8 mouse cellular contexts compared by ENCODE assay signal in the genomic region with DNA sequence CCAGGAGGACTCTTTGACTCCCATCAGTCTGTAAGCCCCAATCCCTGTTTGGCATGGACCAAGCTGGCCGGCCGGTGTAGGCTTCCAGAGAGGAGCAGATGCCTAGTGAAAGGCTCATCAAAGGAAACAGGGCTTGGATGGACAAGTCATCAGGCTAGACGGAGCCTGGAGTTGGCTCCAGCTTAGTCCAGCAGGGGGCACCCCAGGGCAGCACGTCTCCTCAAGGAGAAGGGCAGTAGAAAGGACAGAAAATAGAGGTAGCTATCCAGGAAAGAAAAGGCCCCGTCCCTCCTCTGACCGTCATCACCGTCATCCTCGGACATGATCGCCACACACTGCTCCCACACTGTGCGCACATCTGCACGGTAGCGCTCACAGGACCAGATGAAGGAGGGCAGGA. TPM values are rescaled to one million over a fixed set of nuclear protein-coding genes. Genes with fewer than 3 reads are reported as not detected.
DNase-seq lines count a peak whose midpoint lies in the region; ATAC-seq lines count a peak whose summit lies in the region.

No protein-coding gene starts in this region.

- no peak overlapping the region for H3K4me3 ChIP-seq in embryonic facial prominence, embryonic 14.5 days (ENCODE audit: low read depth, low read length)
- H3K4me3 ChIP-seq in kidney, embryonic 14.5 days (ENCODE audit: low read length), result no peak overlapping the region
- no peak overlapping the region for H3K4me3 ChIP-seq in limb, embryonic 15.5 days

- peaks cover 5% of the 10 kb centered on the region; the same call in 1 of the 2 replicates for H3K36me3 ChIP-seq in embryonic facial prominence, embryonic 14.5 days (ENCODE audit: control insufficient read depth, insufficient read depth, low read length)
- H3K36me3 ChIP-seq in kidney, embryonic 14.5 days (ENCODE audit: control insufficient read depth, insufficient read depth, low read length), result no peaks in the 10 kb centered on the region; the same call in 1 of the 2 replicates
- peaks cover 3% of the 10 kb centered on the region; the same call in 1 of the 2 replicates for H3K36me3 ChIP-seq in limb, embryonic 15.5 days

- 0 out of 2 replicates have a peak, but pooled peaks have one; percentile 4 for ATAC-seq in embryonic facial prominence, embryonic 14.5 days (ENCODE audit: low read depth)
- 0 out of 2 replicates have a peak, but pooled peaks have one; percentile 1 for ATAC-seq in kidney, embryonic 14.5 days (ENCODE audit: low FRiP score, low TSS enrichment)
- ATAC-seq in limb, embryonic 15.5 days (ENCODE audit: insufficient number of reproducible peaks, low FRiP score, low TSS enrichment, low read depth), result no peak
- ATAC-seq in monocyte, adult 5-6 weeks (replicated peaks; ENCODE audit: insufficient number of reproducible peaks, low FRiP score, low TSS enrichment, poor library complexity, severe bottlenecking), result peak; percentile 75

- DNase-seq in 416B (ENCODE audit: low read depth), result peak; percentile 79
- DNase-seq in adrenal gland, postnatal 36 days, result peak; percentile 91 to 95
- DNase-seq in embryonic facial prominence, embryonic 14.5 days (ENCODE audit: low spot score), result peak; percentile 77
- peak; percentile 56 to 79 for DNase-seq in heart, adult 9 months (ENCODE audit: low spot score in 2 of 2)
- peak; percentile 71 to 73 for DNase-seq in spleen, postnatal 36 days (ENCODE audit: low spot score in 2 of 2)

- no peaks in the 10 kb centered on the region for H3K27me3 ChIP-seq in embryonic facial prominence, embryonic 14.5 days (replicated peaks; ENCODE audit: control insufficient read depth, insufficient read depth, low read length)
- H3K27me3 ChIP-seq in kidney, embryonic 14.5 days (ENCODE audit: control insufficient read depth, insufficient read depth, low read length), result peaks cover 6% of the 10 kb centered on the region
- no peaks in the 10 kb centered on the region for H3K27me3 ChIP-seq in limb, embryonic 15.5 days

- peak overlapping the region; percentile 16; the same call in 1 of the 2 replicates for H3K27ac ChIP-seq in embryonic facial prominence, embryonic 14.5 days (replicated peaks; ENCODE audit: low read depth, low read length)
- no peak overlapping the region for H3K27ac ChIP-seq in kidney, embryonic 14.5 days (ENCODE audit: low read depth, low read length)
- H3K27ac ChIP-seq in limb, embryonic 15.5 days, result peak overlapping the region; percentile 27; the same call in 1 of the 2 replicates

- H3K9ac ChIP-seq in embryonic facial prominence, embryonic 14.5 days (ENCODE audit: low read depth, low read length), result 0 out of 2 replicates have a peak overlapping the region, but pooled peaks have one; percentile 35
- no peak overlapping the region for H3K9ac ChIP-seq in kidney, embryonic 14.5 days (ENCODE audit: low read depth, low read length)
- peak overlapping the region; percentile 10; the same call in 1 of the 2 replicates for H3K9ac ChIP-seq in limb, embryonic 15.5 days

- H3K9me3 ChIP-seq in embryonic facial prominence, embryonic 14.5 days (ENCODE audit: control insufficient read depth, low read length), result no peaks in the 10 kb centered on the region
- no peaks in the 10 kb centered on the region for H3K9me3 ChIP-seq in kidney, embryonic 14.5 days (ENCODE audit: control insufficient read depth, low read length)
- no peaks in the 10 kb centered on the region for H3K9me3 ChIP-seq in limb, embryonic 15.5 days

- WGBS in embryonic facial prominence, embryonic 14.5 days, result 7% methylated on average over 12 of the region's 12 CpGs
- 9% methylated on average over 12 of the region's 12 CpGs for WGBS in kidney, embryonic 14.5 days
- 9% methylated on average over 12 of the region's 12 CpGs for WGBS in limb, embryonic 15.5 days

- peaks cover 18% of the 10 kb centered on the region for H3K4me1 ChIP-seq in embryonic facial prominence, embryonic 14.5 days (ENCODE audit: control insufficient read depth, insufficient read depth, low read length)
- H3K4me1 ChIP-seq in kidney, embryonic 14.5 days (ENCODE audit: control insufficient read depth, insufficient read depth, low read length), result peaks cover 33% of the 10 kb centered on the region
- peaks cover 75% of the 10 kb centered on the region for H3K4me1 ChIP-seq in limb, embryonic 15.5 days

- H3K4me2 ChIP-seq in embryonic facial prominence, embryonic 14.5 days (ENCODE audit: low read depth, low read length), result no peak overlapping the region
- peak overlapping the region; percentile 10; the same call in 1 of the 2 replicates for H3K4me2 ChIP-seq in kidney, embryonic 14.5 days (replicated peaks; ENCODE audit: low read depth, low read length)
- 0 out of 2 replicates have a peak overlapping the region, but pooled peaks have one; percentile 12 for H3K4me2 ChIP-seq in limb, embryonic 15.5 days

RNA-seq across cellular contexts. Expression of gene P3h3, which starts 2.2 kb away (rescaled TPM):
- total RNA-seq in adrenal gland, postnatal 36 days (2021), result 10 to 100 TPM; 21.7 to 24.5 TPM
- polyA plus RNA-seq in embryonic facial prominence, embryonic 14.5 days (2014; fragmentation: Nextera tagmentation; extraction: Ambion mirVana), result 49.5 and 57.0 TPM in 2 replicates
- 25.8 and 29.5 TPM in 2 replicates for polyA plus RNA-seq in kidney, embryonic 14.5 days (2014; fragmentation: Nextera tagmentation; extraction: Ambion mirVana)
- polyA plus RNA-seq in limb, embryonic 15.5 days (2015; fragmentation: Nextera tagmentation; extraction: Ambion mirVana), result 43.7 and 62.3 TPM in 2 replicates
- total RNA-seq in monocyte, adult 5-6 weeks (2017), result 0.39 TPM in 1 of 3 replicates, not detected in the others

RNA-seq across cellular contexts. Expression of gene Gpr162, which starts 4.1 kb away (rescaled TPM):
- total RNA-seq in adrenal gland, postnatal 36 days (2021), result 1 to 10 TPM in 1 of 2 experiments, under 1 TPM in 1; 0.89 to 1.2 TPM
- 0.95 and 1.5 TPM in 2 replicates for polyA plus RNA-seq in embryonic facial prominence, embryonic 14.5 days (2014; fragmentation: Nextera tagmentation; extraction: Ambion mirVana)
- polyA plus RNA-seq in kidney, embryonic 14.5 days (2014; fragmentation: Nextera tagmentation; extraction: Ambion mirVana), result 0.55 and 1.1 TPM in 2 replicates
- polyA plus RNA-seq in limb, embryonic 15.5 days (2015; fragmentation: Nextera tagmentation; extraction: Ambion mirVana), result 1.6 and 2.9 TPM in 2 replicates
- 0.38 TPM in 1 of 3 replicates, not detected in the others for total RNA-seq in monocyte, adult 5-6 weeks (2017)

RNA-seq across cellular contexts. Expression of gene Gnb3, which starts 19.6 kb away (rescaled TPM):
- 1 to 10 TPM; 6.2 to 8.1 TPM for total RNA-seq in adrenal gland, postnatal 36 days (2021)
- polyA plus RNA-seq in embryonic facial prominence, embryonic 14.5 days (2014; fragmentation: Nextera tagmentation; extraction: Ambion mirVana), result 2.9 and 3.5 TPM in 2 replicates
- 0.84 and 1.3 TPM in 2 replicates for polyA plus RNA-seq in kidney, embryonic 14.5 days (2014; fragmentation: Nextera tagmentation; extraction: Ambion mirVana)
- polyA plus RNA-seq in limb, embryonic 15.5 days (2015; fragmentation: Nextera tagmentation; extraction: Ambion mirVana), result 0.96 and 3.2 TPM in 2 replicates
- 0.19 TPM in 1 of 3 replicates, not detected in the others for total RNA-seq in monocyte, adult 5-6 weeks (2017)

RNA-seq across cellular contexts. Expression of gene Cd4, which starts 28.3 kb away (rescaled TPM):
- total RNA-seq in adrenal gland, postnatal 36 days (2021), result under 1 TPM; 0.30 to 0.50 TPM
- 0.07 and 0.25 TPM in 2 replicates for polyA plus RNA-seq in embryonic facial prominence, embryonic 14.5 days (2014; fragmentation: Nextera tagmentation; extraction: Ambion mirVana)
- polyA plus RNA-seq in kidney, embryonic 14.5 days (2014; fragmentation: Nextera tagmentation; extraction: Ambion mirVana), result 0.16 TPM in 1 of 2 replicates, not detected in the other
- polyA plus RNA-seq in limb, embryonic 15.5 days (2015; fragmentation: Nextera tagmentation; extraction: Ambion mirVana), result 0.24 and 0.31 TPM in 2 replicates
- 3.1 to 5.2 TPM (median 4.0 TPM) in 3 replicates for total RNA-seq in monocyte, adult 5-6 weeks (2017)

RNA-seq across cellular contexts. Expression of gene Cdca3, which starts 30.4 kb away (rescaled TPM):
- total RNA-seq in adrenal gland, postnatal 36 days (2021), result 1 to 10 TPM; 5.9 to 9.2 TPM
- polyA plus RNA-seq in embryonic facial prominence, embryonic 14.5 days (2014; fragmentation: Nextera tagmentation; extraction: Ambion mirVana), result 107 and 131 TPM in 2 replicates
- polyA plus RNA-seq in kidney, embryonic 14.5 days (2014; fragmentation: Nextera tagmentation; extraction: Ambion mirVana), result 201 and 232 TPM in 2 replicates
- polyA plus RNA-seq in limb, embryonic 15.5 days (2015; fragmentation: Nextera tagmentation; extraction: Ambion mirVana), result 124 and 141 TPM in 2 replicates
- total RNA-seq in monocyte, adult 5-6 weeks (2017), result 0.32 to 5.8 TPM in 2 of 3 replicates, not detected in the other
